ENCODE assay signal across 12 mouse cellular contexts in the genomic region with DNA sequence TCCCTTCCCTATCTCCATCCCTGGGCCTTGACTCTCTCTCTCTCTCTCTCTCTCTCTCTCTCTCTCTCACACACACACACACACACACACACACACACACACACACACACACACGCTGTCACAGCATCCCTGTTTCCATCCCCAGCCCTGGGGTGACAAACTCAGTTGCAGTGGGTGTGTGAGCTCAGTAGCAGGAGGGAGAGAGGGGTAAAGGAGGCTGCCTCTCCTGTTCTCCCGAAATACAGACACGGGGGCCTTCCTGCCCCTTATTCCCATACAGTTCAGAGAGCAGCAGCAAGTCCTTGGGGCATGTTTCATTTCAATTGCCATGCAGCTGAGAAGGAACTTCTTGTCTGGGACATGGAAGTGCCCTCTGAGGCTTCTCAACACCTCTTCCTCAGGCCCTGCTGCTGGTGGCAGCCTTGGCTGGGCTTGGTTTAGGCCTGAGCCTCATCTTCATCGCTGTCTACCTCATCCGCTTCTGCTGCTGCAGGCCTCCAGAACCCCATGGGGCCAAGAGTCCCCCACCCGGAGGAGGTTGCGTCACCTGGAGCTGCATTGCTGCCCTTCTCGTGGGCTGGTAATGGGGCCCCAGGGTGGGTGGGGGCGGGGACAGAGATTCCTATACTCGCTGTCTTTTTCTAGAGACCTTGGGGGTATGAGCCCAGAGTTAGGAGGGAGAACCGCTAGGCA. TPM values are rescaled to one million over a fixed set of nuclear protein-coding genes. Genes with fewer than 3 reads are reported as not detected.
A peak's percentile ranks its signal among the peaks of the same experiment; 100 is the strongest.
DNase-seq lines count a peak whose midpoint lies in the region; ATAC-seq lines count a peak whose summit lies in the region.
"Had no signal": no experiment of that assay in that cellular context is flagged by ENCODE, and none has a peak within 500 bp of the region (broad histone marks: within the 10 kb centered on the region; RNA-seq: fewer than 3 reads in every experiment).

No protein-coding gene starts in this region.

- H3K4me2 ChIP-seq in limb, embryonic 13.5 days (replicated peaks): no peak overlapping the region
- peak overlapping the region; percentile 74 for H3K4me2 ChIP-seq in hindbrain, embryonic 16.5 days (ENCODE audit: low read length)
- peak overlapping the region; percentile 66 for H3K4me2 ChIP-seq in neural tube, embryonic 15.5 days
- H3K4me2 ChIP-seq: embryonic facial prominence, embryonic 12.5 days; heart, embryonic 13.5 days had no signal

- H3K27ac ChIP-seq in limb, embryonic 13.5 days: no peak overlapping the region
- no peak overlapping the region for H3K27ac ChIP-seq in limb, embryonic 10.5 days
- peak overlapping the region; percentile 93 for H3K27ac ChIP-seq in forebrain, embryonic 10.5 days
- H3K27ac ChIP-seq in hindbrain, embryonic 16.5 days (ENCODE audit: low read depth, low read length): peak overlapping the region; percentile 88
- H3K27ac ChIP-seq in neural tube, embryonic 15.5 days (replicated peaks): peak overlapping the region; percentile 88
- H3K27ac ChIP-seq: embryonic facial prominence, embryonic 12.5 days; heart, embryonic 13.5 days had no signal

- H3K4me1 ChIP-seq in limb, embryonic 13.5 days: peaks cover 18% of the 10 kb centered on the region
- H3K4me1 ChIP-seq in limb, embryonic 10.5 days: peaks cover 16% of the 10 kb centered on the region
- H3K4me1 ChIP-seq in forebrain, embryonic 10.5 days: peaks cover 74% of the 10 kb centered on the region
- H3K4me1 ChIP-seq in hindbrain, embryonic 16.5 days (ENCODE audit: control insufficient read depth, insufficient read depth, low read depth, low read length): peaks cover 27% of the 10 kb centered on the region
- peaks cover 55% of the 10 kb centered on the region for H3K4me1 ChIP-seq in neural tube, embryonic 15.5 days

- 0 out of 2 replicates have a peak overlapping the region, but pooled peaks have one; percentile 1 for H3K9ac ChIP-seq in limb, embryonic 13.5 days
- peak overlapping the region; percentile 92 for H3K9ac ChIP-seq in hindbrain, embryonic 16.5 days (ENCODE audit: low read depth, low read length)
- 0 out of 2 replicates have a peak overlapping the region, but pooled peaks have one; percentile 26 for H3K9ac ChIP-seq in neural tube, embryonic 15.5 days (replicated peaks)
- H3K9ac ChIP-seq: embryonic facial prominence, embryonic 12.5 days; heart, embryonic 13.5 days had no signal

- no peak overlapping the region for H3K4me3 ChIP-seq in limb, embryonic 13.5 days
- no peak overlapping the region for H3K4me3 ChIP-seq in limb, embryonic 10.5 days
- H3K4me3 ChIP-seq in forebrain, embryonic 10.5 days: peak overlapping the region; percentile 81
- peak overlapping the region; percentile 8 for H3K4me3 ChIP-seq in hindbrain, embryonic 16.5 days (ENCODE audit: low read length)
- peak overlapping the region; percentile 10; the same call in 1 of the 2 replicates for H3K4me3 ChIP-seq in neural tube, embryonic 15.5 days (replicated peaks)
- H3K4me3 ChIP-seq: embryonic facial prominence, embryonic 12.5 days; heart, embryonic 13.5 days; myocyte had no signal

- no peaks in the 10 kb centered on the region for H3K9me3 ChIP-seq in limb, embryonic 13.5 days
- H3K9me3 ChIP-seq in limb, embryonic 10.5 days (replicated peaks): no peaks in the 10 kb centered on the region
- no peaks in the 10 kb centered on the region for H3K9me3 ChIP-seq in forebrain, embryonic 10.5 days
- no peaks in the 10 kb centered on the region for H3K9me3 ChIP-seq in hindbrain, embryonic 16.5 days (ENCODE audit: control insufficient read depth, low read length)
- no peaks in the 10 kb centered on the region for H3K9me3 ChIP-seq in neural tube, embryonic 15.5 days (replicated peaks)
- H3K9me3 ChIP-seq: embryonic facial prominence, embryonic 12.5 days; heart, embryonic 13.5 days had no signal

- DNase-seq in limb, embryonic 10.5 days (ENCODE audit: low spot score): no peak
- DNase-seq in forebrain, embryonic 10.5 days (ENCODE audit: extremely low spot score, low spot score): no peak
- no peak for DNase-seq in right cerebral cortex, postnatal 36 days (ENCODE audit: low spot score in 2 of 2)
- DNase-seq in spleen, postnatal 4 days (ENCODE audit: low spot score in 2 of 2): no peak
- DNase-seq: lung, postnatal 14 days had no signal

- no peak for ATAC-seq in limb, embryonic 13.5 days (ENCODE audit: low FRiP score, low read depth)
- no peak for ATAC-seq in hindbrain, embryonic 16.5 days
- ATAC-seq in neural tube, embryonic 15.5 days (ENCODE audit: low FRiP score): no peak
- ATAC-seq: intestine, postnatal 0 days had no signal

- peaks cover 48% of the 10 kb centered on the region for H3K27me3 ChIP-seq in limb, embryonic 13.5 days
- peaks cover 53% of the 10 kb centered on the region for H3K27me3 ChIP-seq in limb, embryonic 10.5 days (ENCODE audit: low read depth, poor library complexity, severe bottlenecking)
- H3K27me3 ChIP-seq in forebrain, embryonic 10.5 days (ENCODE audit: poor library complexity, severe bottlenecking): peaks cover 28% of the 10 kb centered on the region
- H3K27me3 ChIP-seq in hindbrain, embryonic 16.5 days (replicated peaks; ENCODE audit: control insufficient read depth, insufficient read depth, low read length): no peaks in the 10 kb centered on the region
- H3K27me3 ChIP-seq in neural tube, embryonic 15.5 days (replicated peaks): no peaks in the 10 kb centered on the region

- whole genome bisulfite sequencing in limb, embryonic 13.5 days: 51% methylated on average over 11 of the region's 11 CpGs
- 56% methylated on average over 11 of the region's 11 CpGs for WGBS in limb, embryonic 10.5 days
- 52% methylated on average over 11 of the region's 11 CpGs for WGBS in forebrain, embryonic 10.5 days
- WGBS in hindbrain, embryonic 16.5 days: 23% methylated on average over 11 of the region's 11 CpGs
- 40% methylated on average over 11 of the region's 11 CpGs for WGBS in neural tube, embryonic 15.5 days

- H3K36me3 ChIP-seq in limb, embryonic 13.5 days: no peaks in the 10 kb centered on the region
- H3K36me3 ChIP-seq in limb, embryonic 10.5 days: no peaks in the 10 kb centered on the region
- peaks cover 23% of the 10 kb centered on the region for H3K36me3 ChIP-seq in forebrain, embryonic 10.5 days (replicated peaks)
- no peaks in the 10 kb centered on the region for H3K36me3 ChIP-seq in hindbrain, embryonic 16.5 days (ENCODE audit: control insufficient read depth, insufficient read depth, low read length)
- no peaks in the 10 kb centered on the region for H3K36me3 ChIP-seq in neural tube, embryonic 15.5 days
- H3K36me3 ChIP-seq: embryonic facial prominence, embryonic 12.5 days; heart, embryonic 13.5 days had no signal

RNA-seq across cellular contexts. Expression of gene Ttyh1, which starts 3.0 kb away (rescaled TPM):
- 2.0 and 2.3 TPM in 2 replicates for polyA plus RNA-seq in limb, embryonic 13.5 days (2015; fragmentation: Nextera tagmentation; extraction: Ambion mirVana)
- polyA plus RNA-seq in limb, embryonic 10.5 days (2016; fragmentation: Nextera tagmentation; extraction: Ambion mirVana): 0.79 and 1.2 TPM in 2 replicates
- polyA plus RNA-seq in forebrain, embryonic 10.5 days (2016; fragmentation: Nextera tagmentation; extraction: Ambion mirVana): 32.6 and 33.0 TPM in 2 replicates
- 204 and 239 TPM in 2 replicates for polyA plus RNA-seq in hindbrain, embryonic 16.5 days (2015; fragmentation: Nextera tagmentation; extraction: Ambion mirVana)
- 127 and 155 TPM in 2 replicates for polyA plus RNA-seq in neural tube, embryonic 15.5 days (2015; fragmentation: Nextera tagmentation; extraction: Ambion mirVana)

RNA-seq across cellular contexts. Expression of gene Leng8, which starts 14.6 kb away (rescaled TPM):
- polyA plus RNA-seq in limb, embryonic 13.5 days (2015; fragmentation: Nextera tagmentation; extraction: Ambion mirVana): 59.1 and 64.4 TPM in 2 replicates
- polyA plus RNA-seq in limb, embryonic 10.5 days (2016; fragmentation: Nextera tagmentation; extraction: Ambion mirVana): 61.7 and 75.9 TPM in 2 replicates
- polyA plus RNA-seq in forebrain, embryonic 10.5 days (2016; fragmentation: Nextera tagmentation; extraction: Ambion mirVana): 60.6 and 61.5 TPM in 2 replicates
- polyA plus RNA-seq in hindbrain, embryonic 16.5 days (2015; fragmentation: Nextera tagmentation; extraction: Ambion mirVana): 57.4 and 75.4 TPM in 2 replicates
- 71.3 and 77.4 TPM in 2 replicates for polyA plus RNA-seq in neural tube, embryonic 15.5 days (2015; fragmentation: Nextera tagmentation; extraction: Ambion mirVana)

RNA-seq across cellular contexts. Expression of gene Leng9, which starts 28.0 kb away (rescaled TPM):
- 4.6 and 4.9 TPM in 2 replicates for polyA plus RNA-seq in limb, embryonic 13.5 days (2015; fragmentation: Nextera tagmentation; extraction: Ambion mirVana)
- polyA plus RNA-seq in limb, embryonic 10.5 days (2016; fragmentation: Nextera tagmentation; extraction: Ambion mirVana): 1.2 and 2.0 TPM in 2 replicates
- polyA plus RNA-seq in forebrain, embryonic 10.5 days (2016; fragmentation: Nextera tagmentation; extraction: Ambion mirVana): 1.7 and 1.8 TPM in 2 replicates
- polyA plus RNA-seq in hindbrain, embryonic 16.5 days (2015; fragmentation: Nextera tagmentation; extraction: Ambion mirVana): 6.0 and 6.8 TPM in 2 replicates
- polyA plus RNA-seq in neural tube, embryonic 15.5 days (2015; fragmentation: Nextera tagmentation; extraction: Ambion mirVana): 6.6 TPM in 2 replicates

RNA-seq across cellular contexts. Expression of gene Cdc42ep5, which starts 42.4 kb away (rescaled TPM):
- polyA plus RNA-seq in limb, embryonic 13.5 days (2015; fragmentation: Nextera tagmentation; extraction: Ambion mirVana): 70.9 and 74.3 TPM in 2 replicates
- polyA plus RNA-seq in limb, embryonic 10.5 days (2016; fragmentation: Nextera tagmentation; extraction: Ambion mirVana): 23.5 and 32.3 TPM in 2 replicates
- 18.3 and 22.1 TPM in 2 replicates for polyA plus RNA-seq in forebrain, embryonic 10.5 days (2016; fragmentation: Nextera tagmentation; extraction: Ambion mirVana)
- 8.5 and 9.7 TPM in 2 replicates for polyA plus RNA-seq in hindbrain, embryonic 16.5 days (2015; fragmentation: Nextera tagmentation; extraction: Ambion mirVana)
- 7.9 and 15.5 TPM in 2 replicates for polyA plus RNA-seq in neural tube, embryonic 15.5 days (2015; fragmentation: Nextera tagmentation; extraction: Ambion mirVana)

RNA-seq across cellular contexts. Expression of gene Lair1, which starts 59.2 kb away (rescaled TPM):
- 0.52 and 1.3 TPM in 2 replicates for polyA plus RNA-seq in limb, embryonic 13.5 days (2015; fragmentation: Nextera tagmentation; extraction: Ambion mirVana)
- polyA plus RNA-seq in limb, embryonic 10.5 days (2016; fragmentation: Nextera tagmentation; extraction: Ambion mirVana): 0.13 and 0.19 TPM in 2 replicates
- polyA plus RNA-seq in forebrain, embryonic 10.5 days (2016; fragmentation: Nextera tagmentation; extraction: Ambion mirVana): 0.26 and 0.51 TPM in 2 replicates
- polyA plus RNA-seq in hindbrain, embryonic 16.5 days (2015; fragmentation: Nextera tagmentation; extraction: Ambion mirVana): 3.1 and 3.5 TPM in 2 replicates
- 3.5 and 4.6 TPM in 2 replicates for polyA plus RNA-seq in neural tube, embryonic 15.5 days (2015; fragmentation: Nextera tagmentation; extraction: Ambion mirVana)
- polyA plus RNA-seq: myocyte had no signal

Comparison
In these comparisons a context has a peak if more than half of its experiments do, and no peak if none do; other contexts are left out.
1. H3K27ac ChIP-seq: peak in forebrain, embryonic 10.5 days (single experiment), hindbrain, embryonic 16.5 days (single experiment) and neural tube, embryonic 15.5 days (single experiment); none in limb, embryonic 13.5 days (single experiment) and limb, embryonic 10.5 days (single experiment).
2. H3K4me3 ChIP-seq: peak in forebrain, embryonic 10.5 days (single experiment), hindbrain, embryonic 16.5 days (single experiment) and neural tube, embryonic 15.5 days (single experiment); none in limb, embryonic 13.5 days (single experiment) and limb, embryonic 10.5 days (single experiment).
3. H3K9ac ChIP-seq: peak in every context shown above with its lines; median percentile 92 in hindbrain, embryonic 16.5 days; 26 in neural tube, embryonic 15.5 days; 1 in limb, embryonic 13.5 days.
4. RNA of gene Ttyh1, which starts 3.0 kb away (polyA plus RNA-seq): 204 to 239 TPM in hindbrain, embryonic 16.5 days, 127 to 155 TPM in neural tube, embryonic 15.5 days and 32.6 to 33.0 TPM in forebrain, embryonic 10.5 days; 2.0 to 2.3 TPM in limb, embryonic 13.5 days and 0.79 to 1.2 TPM in limb, embryonic 10.5 days; every median in the first group is over 10 times any median in the second.